Mouse (Mus musculus) ES-Bruce4 (cell line): ENCODE data around the gene Magi2. TPM values are rescaled to one million over a fixed set of nuclear protein-coding genes. Genes with fewer than 3 reads are reported as not detected.

Experiments
- H3K27ac ChIP-seq: 2 replicates; pipeline ENCODE4 v1.5.1; 2012; ENCODE audit warnings: low read length, inconsistent platforms; ENCODE audit not compliant: insufficient read depth
- H3K27me3 ChIP-seq: 2 replicates; pipeline ENCODE4 v1.6.1; 2012; ENCODE audit warnings: mild to moderate bottlenecking, low read length, inconsistent platforms; ENCODE audit not compliant: control insufficient read depth, poor library complexity, insufficient read depth, severe bottlenecking
- H3K36me3 ChIP-seq: 2 replicates; pipeline ENCODE4 v1.6.1; 2012; ENCODE audit warnings: inconsistent platforms, mild to moderate bottlenecking, low read length, moderate library complexity; ENCODE audit not compliant: control insufficient read depth, poor library complexity, insufficient read depth, severe bottlenecking
- H3K4me1 ChIP-seq: one replicate; pipeline ENCODE4 v1.8.1; 2011; ENCODE audit warnings: low read length; ENCODE audit not compliant: control insufficient read depth, insufficient read depth
- H3K4me3 ChIP-seq: 2 replicates; pipeline ENCODE4 v1.5.1; 2011; ENCODE audit warnings: low read depth, mild to moderate bottlenecking, low read length
- H3K9ac ChIP-seq: 2 replicates; pipeline ENCODE4 v1.6.1; 2012; ENCODE audit warnings: low read depth, mild to moderate bottlenecking, inconsistent platforms; ENCODE audit not compliant: poor library complexity, severe bottlenecking
- H3K9me3 ChIP-seq: replicated peaks from 2 replicates; pipeline ENCODE4 v1.6.1; 2012; ENCODE audit warnings: mild to moderate bottlenecking, low read length, inconsistent platforms; ENCODE audit not compliant: control insufficient read depth, poor library complexity, insufficient read depth, severe bottlenecking
- CTCF ChIP-seq: IDR thresholded peaks from one replicate; pipeline ENCODE4 v1.8.1; 2011; ENCODE audit warnings: low read depth, low read length
- EP300 ChIP-seq: IDR thresholded peaks from 2 replicates; pipeline ENCODE4 v1.6.1; 2011; ENCODE audit warnings: low read depth, low read length; ENCODE audit not compliant: insufficient read depth
- POLR2A ChIP-seq: IDR thresholded peaks from one replicate; pipeline ENCODE4 v1.8.1; 2011; ENCODE audit warnings: low read length; ENCODE audit not compliant: insufficient read depth
- polyA plus RNA-seq: library from polyadenylated mRNA; stranded (reverse); fragments of >200 nt; gene quantifications from 2 replicates; pipeline ENCODE4 v1.2.4, GENCODE M21; 2011; ENCODE audit warnings: low read depth; ENCODE audit not compliant: missing spikeins, insufficient read depth, insufficient read length

Magi2 gene
- polyA plus RNA-seq, 1 experiment, result 1.8 TPM

DNA sequence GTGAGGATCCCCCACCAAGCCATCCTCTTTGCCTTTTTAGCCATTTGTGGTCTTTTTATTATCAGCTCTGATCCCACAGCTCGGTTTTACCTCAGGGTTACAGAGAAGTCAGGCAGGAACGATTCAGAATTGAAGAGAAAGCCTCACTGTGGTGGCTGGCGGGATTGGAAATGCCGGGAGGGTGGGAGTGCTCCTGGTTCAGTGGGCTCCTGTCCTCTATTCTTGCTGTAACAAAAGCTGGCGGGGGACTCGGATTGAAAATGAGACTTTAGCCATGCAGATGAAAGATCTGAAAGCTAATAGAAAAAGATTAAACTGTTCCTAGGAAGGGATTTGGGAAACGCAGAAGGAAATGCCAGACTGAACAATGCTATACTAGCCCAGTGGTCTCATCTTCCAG is 1524.2 kb downstream of the Magi2 start:
- no peaks in the 10 kb centered on the region for H3K4me1 ChIP-seq
- H3K36me3 ChIP-seq, result no peaks in the 10 kb centered on the region
- H3K27me3 ChIP-seq, result no peaks in the 10 kb centered on the region
- H3K27ac ChIP-seq, result no peak overlapping the region
- TF ChIP-seq EP300 (no peak), POLR2A (no peak), CTCF (no peak)
- peaks cover 4% of the 10 kb centered on the region; the same call in 1 of the 2 replicates for H3K9me3 ChIP-seq
- no peak overlapping the region for H3K4me3 ChIP-seq
- no peak overlapping the region for H3K9ac ChIP-seq

DNA sequence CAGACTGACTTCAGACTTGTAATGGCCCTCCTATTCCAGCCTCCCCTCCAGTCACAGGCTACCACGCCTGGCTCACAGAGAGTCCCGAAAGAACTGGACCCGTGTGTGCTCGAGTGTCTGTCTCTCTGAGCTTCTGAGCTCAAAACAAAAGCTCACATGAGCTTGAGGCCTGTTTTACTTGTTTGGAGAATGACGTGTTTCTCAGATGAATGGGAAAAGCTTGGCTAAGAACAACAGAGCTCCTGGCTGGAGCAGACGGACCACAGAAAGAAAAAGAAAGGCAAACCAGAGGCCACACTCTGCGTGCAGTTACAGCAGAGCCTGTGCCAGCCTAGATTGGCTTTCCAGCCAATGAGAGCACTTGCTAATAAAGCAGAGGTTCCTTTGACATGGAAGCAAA is 1524.9 kb downstream of the Magi2 start:
- H3K9me3 ChIP-seq, result peaks cover 4% of the 10 kb centered on the region; the same call in 1 of the 2 replicates
- no peak for TF ChIP-seq EP300
- no peak for TF ChIP-seq POLR2A
- no peak for TF ChIP-seq CTCF
- H3K27me3 ChIP-seq, result no peaks in the 10 kb centered on the region
- H3K4me3 ChIP-seq, result no peak overlapping the region
- no peaks in the 10 kb centered on the region for H3K4me1 ChIP-seq
- H3K9ac ChIP-seq, result no peak overlapping the region
- H3K27ac ChIP-seq, result no peak overlapping the region
- no peaks in the 10 kb centered on the region for H3K36me3 ChIP-seq

DNA sequence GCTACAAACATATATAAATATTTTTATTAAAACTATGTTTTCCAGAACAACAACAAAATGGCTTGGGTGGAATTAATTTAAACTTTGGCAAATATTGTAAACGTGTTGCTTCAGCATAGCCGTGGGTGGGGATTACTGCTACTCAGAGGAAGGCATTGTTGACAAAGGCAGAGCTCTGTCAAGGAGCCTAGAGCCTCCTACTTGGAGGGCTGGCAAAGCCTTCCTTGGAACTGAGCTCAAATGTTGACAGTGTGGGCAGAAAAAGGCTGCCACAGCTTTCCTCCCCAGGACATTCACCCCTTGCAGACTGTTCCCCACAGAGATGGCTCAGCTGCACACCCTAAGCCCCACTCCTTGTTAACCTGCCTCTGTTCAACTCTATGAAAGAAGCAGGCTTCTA is 1526.3 kb downstream of the Magi2 start:
- no peak overlapping the region for H3K9ac ChIP-seq
- no peak for TF ChIP-seq CTCF
- no peak for TF ChIP-seq POLR2A
- no peak for TF ChIP-seq EP300
- H3K9me3 ChIP-seq, result peaks cover 4% of the 10 kb centered on the region; the same call in 1 of the 2 replicates
- no peak overlapping the region for H3K27ac ChIP-seq
- H3K4me1 ChIP-seq, result no peaks in the 10 kb centered on the region
- H3K27me3 ChIP-seq, result no peaks in the 10 kb centered on the region
- no peaks in the 10 kb centered on the region for H3K36me3 ChIP-seq
- H3K4me3 ChIP-seq, result no peak overlapping the region

DNA sequence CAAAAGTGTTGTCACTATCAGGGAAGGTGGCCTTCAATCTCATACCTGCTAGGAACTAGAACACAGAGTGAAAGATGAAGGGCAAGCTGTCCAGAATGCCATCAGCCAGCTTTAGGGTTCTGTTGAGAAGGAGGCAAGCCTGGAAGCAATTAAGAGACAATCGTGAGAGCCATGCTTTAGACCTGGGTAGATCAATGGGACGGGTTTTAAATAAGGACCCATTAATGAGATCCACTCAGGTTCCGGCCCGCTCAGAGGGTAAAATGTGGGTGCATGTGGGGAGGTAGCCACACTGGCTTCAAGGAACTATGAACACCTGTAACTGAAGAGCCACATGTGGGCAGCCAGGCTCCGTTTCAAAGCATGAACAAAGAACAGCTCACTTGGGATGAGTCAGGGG is 1527.1 kb downstream of the Magi2 start:
- Histone ChIP-seq H3K4me1 (no peaks in the 10 kb centered on the region), H3K9me3 (peaks cover 4% of the 10 kb centered on the region; the same call in 1 of the 2 replicates), H3K27ac (no peak overlapping the region), H3K27me3 (no peaks in the 10 kb centered on the region), H3K36me3 (no peaks in the 10 kb centered on the region), H3K4me3 (no peak overlapping the region), H3K9ac (no peak overlapping the region)
- TF ChIP-seq EP300, result no peak
- TF ChIP-seq POLR2A, result no peak
- TF ChIP-seq CTCF, result no peak
